Mouse (Mus musculus): ENCODE data around the gene Prdx1.

GRCm38 (mm10) chr4:116693785-116694184 lies 8.4 kb downstream of the Prdx1 start:
- TF ChIP-seq CTCF (IDR thresholded peaks at IDR 0.05; ENCODE audit: extremely low read depth, insufficient read depth, low read length) (no peak), POLR2A (IDR thresholded peaks at IDR 0.05; ENCODE audit: extremely low read depth, insufficient read depth, low read length) (no peak)
